Mouse (Mus musculus): ENCODE data around the gene Mybbp1a.
A peak's percentile ranks its signal among the peaks of the same experiment; 100 is the strongest.
"Not testable (repeated sequence)": the region's sequence is repeated elsewhere in the genome, so short reads cannot be mapped to it uniquely, and the experiment has no call there.

Gene Mybbp1a

GRCm38 (mm10) chr11:72413601-72414190 lies 27.5 kb upstream of the Mybbp1a start:
- no peak for DNase-seq (ENCODE audit: low spot score)

- DNase-seq (ENCODE audit: low spot score), result no peak
These were observed 26.0 kb upstream of the Mybbp1a start for GRCm38 (mm10) chr11:72415155-72415554.

- no peak for DNase-seq (ENCODE audit: low spot score)
These were observed 24.5 kb upstream of the Mybbp1a start for GRCm38 (mm10) chr11:72416666-72417065.

- no peak for DNase-seq (ENCODE audit: low spot score)
These were observed 23.8 kb upstream of the Mybbp1a start for GRCm38 (mm10) chr11:72417376-72417775.

GRCm38 (mm10) chr11:72418227-72418626 lies 22.9 kb upstream of the Mybbp1a start:
- no peak for DNase-seq (ENCODE audit: low spot score)

- DNase-seq (ENCODE audit: low spot score), result no peak
These were observed 22.1 kb upstream of the Mybbp1a start for GRCm38 (mm10) chr11:72419006-72419405.

- DNase-seq (ENCODE audit: low spot score), result no peak
These were observed 20.6 kb upstream of the Mybbp1a start for GRCm38 (mm10) chr11:72420460-72421122.

- no peak for DNase-seq (ENCODE audit: low spot score)
These were observed 19.5 kb upstream of the Mybbp1a start for GRCm38 (mm10) chr11:72421518-72422278.

GRCm38 (mm10) chr11:72423686-72424085 lies 17.5 kb upstream of the Mybbp1a start:
- DNase-seq (ENCODE audit: low spot score), result no peak

GRCm38 (mm10) chr11:72425201-72425600 lies 16.0 kb upstream of the Mybbp1a start:
- no peak for DNase-seq (ENCODE audit: low spot score)

GRCm38 (mm10) chr11:72426884-72427283 lies 14.3 kb upstream of the Mybbp1a start:
- no peak for DNase-seq (ENCODE audit: low spot score)

GRCm38 (mm10) chr11:72428694-72429093 lies 12.5 kb upstream of the Mybbp1a start:
- DNase-seq (ENCODE audit: low spot score), result peak; percentile 82

- peak; percentile 89 for DNase-seq (ENCODE audit: low spot score)
These were observed 11.9 kb upstream of the Mybbp1a start for GRCm38 (mm10) chr11:72429288-72429690.

GRCm38 (mm10) chr11:72430311-72431068 lies 10.7 kb upstream of the Mybbp1a start:
- not testable (repeated sequence) for DNase-seq (ENCODE audit: low spot score)

GRCm38 (mm10) chr11:72434963-72435693 lies 6.0 kb upstream of the Mybbp1a start, which contains the start of gene Ggt6:
Ggt6 (plus strand) TSS chr11:72435526.
- no peak for DNase-seq (ENCODE audit: low spot score)

GRCm38 (mm10) chr11:72435694-72436045 lies 5.5 kb upstream of the Mybbp1a start:
- peak; percentile 60 for DNase-seq (ENCODE audit: low spot score)

GRCm38 (mm10) chr11:72436271-72436670 lies 4.9 kb upstream of the Mybbp1a start:
- no peak for DNase-seq (ENCODE audit: low spot score)

- DNase-seq (ENCODE audit: low spot score), result no peak
These were observed 4.2 kb upstream of the Mybbp1a start for GRCm38 (mm10) chr11:72436756-72437650.

GRCm38 (mm10) chr11:72438411-72438810 lies 2.7 kb upstream of the Mybbp1a start:
- no peak for DNase-seq (ENCODE audit: low spot score)

GRCm38 (mm10) chr11:72440597-72440964 lies 574 bp upstream of the Mybbp1a start:
- not testable (repeated sequence) for DNase-seq (ENCODE audit: low spot score)
